Mouse (Mus musculus) left cerebral cortex, postnatal 25 days (tissue): ENCODE data around the gene 7530416G11Rik. TPM values are rescaled to one million over a fixed set of nuclear protein-coding genes. Genes with fewer than 3 reads are reported as not detected.

Experiments used
- total RNA-seq, 2 experiments: library from RNA; stranded (reverse); gene quantifications; 2 replicates each; pipeline ENCODE4 v1.2.3; 2021

The 7530416G11Rik gene
- total RNA-seq, 2 experiments from 2014 or later: not detected

Other genes with a start within 250 kb of the 7530416G11Rik start
- 100 to 1,000 TPM; 267 to 268 TPM for gene Atxn10, start 167.0 kb downstream of the 7530416G11Rik start, total RNA-seq
- 10 to 100 TPM; 31.3 to 34.4 TPM for gene Wnt7b, start 79.2 kb upstream of the 7530416G11Rik start, total RNA-seq
- gene Ppara, start 231.8 kb upstream of the 7530416G11Rik start, total RNA-seq: 1 to 10 TPM; 3.3 to 4.2 TPM